Comparison of ENCODE assay signal across 17 mouse cellular contexts in the genomic region with DNA sequence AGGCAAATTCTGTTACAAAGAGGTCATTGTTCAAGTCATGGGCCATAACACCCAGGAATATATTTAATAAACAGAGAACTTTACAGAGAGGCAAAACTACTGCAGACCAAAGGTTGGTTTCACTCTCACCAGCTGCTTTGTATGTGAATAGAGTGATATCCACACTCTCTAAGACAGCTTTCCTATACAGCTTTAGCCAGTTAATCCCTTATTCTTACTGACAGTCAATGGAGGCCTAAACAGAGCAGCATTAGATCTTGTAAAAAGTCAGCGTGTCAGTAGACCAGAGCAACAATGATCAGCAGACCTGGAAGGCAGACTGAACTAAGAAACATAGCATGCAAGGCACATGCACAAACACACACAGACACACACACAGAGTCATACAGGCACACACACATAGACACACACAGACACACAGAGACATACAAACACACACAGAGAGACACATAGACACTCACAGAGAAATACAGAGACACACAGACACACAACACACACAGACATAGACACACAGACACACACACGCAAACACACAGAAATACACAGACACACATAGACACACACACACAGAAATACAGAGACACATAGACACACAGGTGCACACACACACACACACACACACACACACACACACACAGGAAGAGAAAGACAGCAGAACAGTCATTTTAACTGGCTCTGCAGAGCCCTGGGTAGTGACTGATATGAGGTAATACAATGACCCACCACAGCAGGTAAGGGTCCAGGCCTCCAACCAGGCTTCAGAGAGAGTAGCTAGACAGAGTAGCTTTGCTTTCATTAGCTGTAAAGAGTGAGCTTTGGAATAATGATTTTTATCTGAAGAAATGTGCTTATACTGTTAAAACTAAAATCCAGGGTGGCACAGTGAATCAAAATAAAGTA.
"Had no signal": no experiment of that assay in that cellular context is flagged by ENCODE, and none has a peak within 500 bp of the region (broad histone marks: within the 10 kb centered on the region; RNA-seq: fewer than 3 reads in every experiment).

No protein-coding gene starts in this region.

- H3K4me2 ChIP-seq: limb, embryonic 13.5 days; limb, embryonic 15.5 days; liver, embryonic 12.5 days; lung, embryonic 14.5 days; neural tube, embryonic 12.5 days had no signal

- H3K9me3 ChIP-seq: limb, embryonic 13.5 days; limb, embryonic 15.5 days; liver, embryonic 12.5 days; neural tube, embryonic 12.5 days had no signal

- H3K4me3 ChIP-seq: limb, embryonic 13.5 days; limb, embryonic 15.5 days; liver, embryonic 12.5 days; myocyte; neural tube, embryonic 12.5 days had no signal

- H3K9ac ChIP-seq: limb, embryonic 13.5 days; limb, embryonic 15.5 days; liver, embryonic 12.5 days; liver, embryonic 14.5 days; lung, embryonic 14.5 days; neural tube, embryonic 12.5 days had no signal

- DNase-seq: lung, adult 18-20 months; lung, embryonic 14.5 days; lung, postnatal 10 days; lung, postnatal 4 days; right cerebral cortex, adult 18-20 months; right cerebral cortex, postnatal 25 days; right cerebral cortex, postnatal 4 days; spleen, adult 18-20 months; thymus, adult 18-20 months; thymus, postnatal 14 days; thymus, postnatal 36 days had no signal

- H3K36me3 ChIP-seq: limb, embryonic 13.5 days; limb, embryonic 15.5 days; liver, embryonic 12.5 days; neural tube, embryonic 12.5 days had no signal

- H3K27ac ChIP-seq: limb, embryonic 13.5 days; limb, embryonic 15.5 days; liver, embryonic 12.5 days; liver, embryonic 14.5 days; neural tube, embryonic 12.5 days had no signal

- H3K27me3 ChIP-seq: limb, embryonic 13.5 days; limb, embryonic 15.5 days; liver, embryonic 12.5 days; neural tube, embryonic 12.5 days had no signal

- ATAC-seq: liver, embryonic 12.5 days had no signal

- H3K4me1 ChIP-seq: limb, embryonic 13.5 days; limb, embryonic 15.5 days; liver, embryonic 12.5 days; neural tube, embryonic 12.5 days had no signal
